ENCODE assay signal across 10 mouse cellular contexts in genomic region chr2:173608020-173608958, GRCm38 (mm10). TPM values are rescaled to one million over a fixed set of nuclear protein-coding genes. Genes with fewer than 3 reads are reported as not detected.
DNase-seq lines count a peak whose midpoint lies in the region; ATAC-seq and TF ChIP-seq lines count a peak whose summit lies in the region.
"Had no signal": no experiment of that assay in that cellular context is flagged by ENCODE, and none has a peak within 500 bp of the region (broad histone marks: within the 10 kb centered on the region; RNA-seq: fewer than 3 reads in every experiment).

No protein-coding gene starts in this region.

- no peak overlapping the region for H3K4me2 ChIP-seq in lung, embryonic 15.5 days
- H3K4me2 ChIP-seq: embryonic facial prominence, embryonic 12.5 days had no signal

- WGBS in heart, embryonic 10.5 days: 88% methylated on average over 10 of the region's 10 CpGs
- 40% methylated on average over 10 of the region's 10 CpGs for WGBS in lung, embryonic 15.5 days
- 60% methylated on average over 10 of the region's 10 CpGs for WGBS in cerebellum, adult 2 months

- ATAC-seq in lung, embryonic 15.5 days (ENCODE audit: borderline replicate concordance, extremely low read depth, low FRiP score, low TSS enrichment): peak; percentile 95
- ATAC-seq in megakaryocyte-erythroid progenitor cell, adult 5-6 weeks (replicated peaks; ENCODE audit: low FRiP score, low TSS enrichment, poor library complexity, severe bottlenecking): no peak

- no peak for TF ChIP-seq POLR2A in cerebellum, adult 2 months (IDR thresholded peaks at IDR 0.05; ENCODE audit: borderline replicate concordance, insufficient read depth, low read length)

- H3K4me1 ChIP-seq in heart, embryonic 10.5 days: peaks cover 7% of the 10 kb centered on the region; the same call in 1 of the 2 replicates
- peaks cover 21% of the 10 kb centered on the region for H3K4me1 ChIP-seq in lung, embryonic 15.5 days
- H3K4me1 ChIP-seq in cerebellum, adult 2 months (ENCODE audit: control insufficient read depth, insufficient read depth, low read length): no peaks in the 10 kb centered on the region
- H3K4me1 ChIP-seq: embryonic facial prominence, embryonic 12.5 days had no signal

- no peak for TF ChIP-seq CTCF in cerebellum, adult 2 months (IDR thresholded peaks at IDR 0.05; ENCODE audit: borderline replicate concordance, insufficient read depth, low read depth, low read length)
- TF ChIP-seq CTCF in layer of hippocampus, adult 2 months (conservative IDR thresholded peaks at IDR 0.05): no peak

- DNase-seq in heart, adult 11 months: peak; percentile 97
- no peak for DNase-seq in heart, embryonic 10.5 days (ENCODE audit: low spot score)
- DNase-seq in R1 (ENCODE audit: low read depth, low spot score): peak; percentile 65
- DNase-seq in heart, adult 9 months (ENCODE audit: low spot score in 2 of 2): peak; percentile 54 to 67
- no peak for DNase-seq in cerebellum, adult 2 months
- no peak for DNase-seq in layer of hippocampus, adult 2 months (ENCODE audit: low spot score in 2 of 2)

- no peaks in the 10 kb centered on the region for H3K27me3 ChIP-seq in heart, embryonic 10.5 days (ENCODE audit: insufficient read depth, poor library complexity, severe bottlenecking)
- no peaks in the 10 kb centered on the region for H3K27me3 ChIP-seq in lung, embryonic 15.5 days
- H3K27me3 ChIP-seq in cerebellum, adult 2 months (ENCODE audit: control insufficient read depth, insufficient read depth, low read length): no peaks in the 10 kb centered on the region
- H3K27me3 ChIP-seq: embryonic facial prominence, embryonic 12.5 days had no signal

- H3K9ac ChIP-seq in lung, embryonic 15.5 days: no peak overlapping the region
- H3K9ac ChIP-seq: embryonic facial prominence, embryonic 12.5 days had no signal

- H3K27ac ChIP-seq in heart, embryonic 10.5 days: no peak overlapping the region
- peak overlapping the region; percentile 69 for H3K27ac ChIP-seq in lung, embryonic 15.5 days
- H3K27ac ChIP-seq in cerebellum, adult 2 months (ENCODE audit: insufficient read depth, low read length): no peak overlapping the region
- no peak overlapping the region for H3K27ac ChIP-seq in layer of hippocampus, adult 2 months
- H3K27ac ChIP-seq: embryonic facial prominence, embryonic 12.5 days; kidney, postnatal 0 days had no signal

- peaks cover 20% of the 10 kb centered on the region; the same call in 1 of the 2 replicates for H3K36me3 ChIP-seq in heart, embryonic 10.5 days
- no peaks in the 10 kb centered on the region; the same call in 1 of the 2 replicates for H3K36me3 ChIP-seq in lung, embryonic 15.5 days

- no peaks in the 10 kb centered on the region for H3K9me3 ChIP-seq in heart, embryonic 10.5 days
- no peaks in the 10 kb centered on the region for H3K9me3 ChIP-seq in lung, embryonic 15.5 days
- H3K9me3 ChIP-seq: embryonic facial prominence, embryonic 12.5 days had no signal

- no peak overlapping the region for H3K4me3 ChIP-seq in heart, embryonic 10.5 days
- no peak overlapping the region for H3K4me3 ChIP-seq in lung, embryonic 15.5 days
- no peak overlapping the region for H3K4me3 ChIP-seq in cerebellum, adult 2 months (replicated peaks; ENCODE audit: insufficient read depth, low read depth, low read length)
- no peak overlapping the region for H3K4me3 ChIP-seq in layer of hippocampus, adult 2 months
- H3K4me3 ChIP-seq: embryonic facial prominence, embryonic 12.5 days had no signal

RNA-seq across cellular contexts. Expression of gene Ankrd60, which starts 30.1 kb away (rescaled TPM):
- polyA plus RNA-seq in heart, embryonic 10.5 days (2016; fragmentation: Nextera tagmentation; extraction: Ambion mirVana): not detected in 2 replicates
- not detected in 2 replicates for polyA plus RNA-seq in lung, embryonic 15.5 days (2015; fragmentation: Nextera tagmentation; extraction: Ambion mirVana)
- polyA plus RNA-seq in cerebellum, adult 2 months (2012; rRNA removed): not detected in 2 replicates
- total RNA-seq in layer of hippocampus, adult 2 months (2021): not detected
- not detected in 2 replicates for total RNA-seq in megakaryocyte-erythroid progenitor cell, adult 5-6 weeks (2014; fragmentation: Nextera tagmentation)
- not detected in 2 replicates for total RNA-seq in megakaryocyte-erythroid progenitor cell, adult 5-6 weeks (2017)
- polyA plus RNA-seq: embryonic facial prominence, embryonic 12.5 days; kidney, postnatal 0 days had no signal

RNA-seq across cellular contexts. Expression of gene Rab22a, which starts 51.3 kb away (rescaled TPM):
- 33.0 and 33.9 TPM in 2 replicates for polyA plus RNA-seq in heart, embryonic 10.5 days (2016; fragmentation: Nextera tagmentation; extraction: Ambion mirVana)
- 33.0 and 34.3 TPM in 2 replicates for polyA plus RNA-seq in lung, embryonic 15.5 days (2015; fragmentation: Nextera tagmentation; extraction: Ambion mirVana)
- 20.1 and 21.6 TPM in 2 replicates for polyA plus RNA-seq in cerebellum, adult 2 months (2012; rRNA removed)
- total RNA-seq in layer of hippocampus, adult 2 months (2021): 10 to 100 TPM; 23.9 to 28.3 TPM
- 18.1 and 20.7 TPM in 2 replicates for total RNA-seq in megakaryocyte-erythroid progenitor cell, adult 5-6 weeks (2014; fragmentation: Nextera tagmentation)
- total RNA-seq in megakaryocyte-erythroid progenitor cell, adult 5-6 weeks (2017): 13.3 and 16.8 TPM in 2 replicates

Comparison
In these comparisons a context has a peak if more than half of its experiments do, and no peak if none do; other contexts are left out.
1. DNase-seq: peak in heart, adult 11 months (single experiment), R1 (single experiment) and heart, adult 9 months (2 of 2); none in heart, embryonic 10.5 days (single experiment), cerebellum, adult 2 months (0 of 2) and layer of hippocampus, adult 2 months (0 of 2).